Mouse (Mus musculus) CD4-positive, CD25-positive, alpha-beta regulatory T cell, adult 4 months (primary cell): Measurements from ENCODE around the gene Vmn1r56. TPM values are rescaled to one million over a fixed set of nuclear protein-coding genes. Genes with fewer than 3 reads are reported as not detected.
"Not testable (repeated sequence)": the region's sequence is repeated elsewhere in the genome, so short reads cannot be mapped to it uniquely, and the experiment has no call there.

Experiments used
- ATAC-seq: one replicate; pipeline ENCODE4 v1.8.0; 2017
- polyA plus RNA-seq, 2 experiments: library from polyadenylated mRNA; unstranded; fragments of 100-300 nt; shearing (Covaris generic); gene quantifications; one replicate each; pipeline ENCODE4 v1.2.1; 2017

Vmn1r56 gene
- not detected for polyA plus RNA-seq

DNA sequence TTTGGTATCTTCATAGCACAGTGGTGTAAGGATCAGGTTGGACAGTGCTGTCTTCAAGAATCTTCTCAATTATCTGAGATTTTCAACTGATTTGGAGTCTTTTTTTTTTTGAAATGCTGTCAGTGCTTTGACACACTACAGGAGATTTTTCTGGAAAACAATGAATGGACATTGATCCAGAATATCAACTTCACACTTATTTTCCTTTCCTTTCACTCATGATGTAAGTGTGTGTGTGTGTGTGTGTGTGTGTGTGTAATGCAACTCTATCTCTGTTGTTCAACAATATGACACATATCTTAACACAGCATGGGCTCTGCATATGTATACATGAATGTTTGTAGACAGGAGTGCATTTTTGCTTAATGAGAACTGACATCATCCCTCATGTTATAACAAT, at the start of gene Vmn1r56:
TSS of gene Vmn1r56 (minus strand) at position 101 of the 400 bp plus-strand sequence.
- not testable (repeated sequence) for ATAC-seq

DNA sequence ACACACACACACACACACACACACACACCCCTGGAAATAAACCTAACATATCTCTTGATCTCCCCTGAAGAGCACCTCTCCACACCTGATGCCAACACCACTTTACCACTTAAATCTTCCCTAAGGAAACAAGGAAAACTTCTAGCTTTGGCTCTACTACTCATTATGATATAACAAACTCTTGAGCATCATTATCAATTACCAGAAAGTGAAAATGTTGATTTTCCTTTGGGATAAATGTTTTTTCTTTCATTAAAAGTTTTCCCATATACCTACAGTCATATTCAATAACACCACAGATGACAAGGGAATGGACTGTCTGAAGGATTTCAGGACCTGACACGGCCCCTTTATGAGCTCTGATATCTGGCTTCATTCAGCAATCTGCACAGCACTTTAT, 21.6 kb upstream of the Vmn1r56 start, which contains the start of gene Vmn1r57:
TSS of gene Vmn1r57 (plus strand) at position 301 of the 400 bp plus-strand sequence.
- ATAC-seq, result not testable (repeated sequence)

DNA sequence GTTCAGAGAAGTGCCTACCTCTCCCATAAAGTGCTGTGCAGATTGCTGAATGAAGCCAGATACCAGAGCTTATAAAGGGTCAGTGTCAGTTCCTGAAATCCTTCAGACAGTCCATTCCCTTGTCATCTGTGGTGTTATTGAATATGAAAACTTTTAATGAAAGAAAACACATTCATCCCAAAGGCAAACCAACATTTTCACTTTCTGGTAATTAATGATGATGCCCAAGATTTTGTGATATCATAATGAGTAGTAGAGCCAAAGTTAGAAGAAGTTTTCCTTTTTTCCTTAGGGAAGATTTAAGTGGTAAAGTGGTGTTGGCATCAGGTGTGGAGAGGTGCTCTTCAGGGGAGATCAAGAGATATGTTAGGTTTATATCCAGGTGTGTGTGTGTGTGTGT, 47.0 kb downstream of the Vmn1r56 start, which contains the start of gene Vmn1r55:
TSS of gene Vmn1r55 (minus strand) at position 101 of the 400 bp plus-strand sequence.
- not testable (repeated sequence) for ATAC-seq

Other genes starting within 250 kb of the Vmn1r56 start
- not detected for gene Sbk2, start 232.3 kb downstream of the Vmn1r56 start, polyA plus RNA-seq
- not detected for gene Sbk3, start 225.6 kb downstream of the Vmn1r56 start, polyA plus RNA-seq
- gene Zfp579, start 200.6 kb downstream of the Vmn1r56 start, polyA plus RNA-seq, result 1 to 10 TPM; 3.6 to 6.4 TPM
- 10 to 100 TPM; 44.1 to 45.4 TPM for gene Zfp524, start 182.3 kb downstream of the Vmn1r56 start, polyA plus RNA-seq
- 10 to 100 TPM in 1 of 2 experiments, 1 to 10 TPM in 1; 9.5 to 12.0 TPM for gene Fiz1, start 182.1 kb downstream of the Vmn1r56 start, polyA plus RNA-seq
- gene Gm44973, start 181.3 kb downstream of the Vmn1r56 start, polyA plus RNA-seq, result 1 to 10 TPM; 7.9 to 8.9 TPM
- gene Zfp865, start 176.4 kb downstream of the Vmn1r56 start, polyA plus RNA-seq, result 10 to 100 TPM in 1 of 2 experiments, 1 to 10 TPM in 1; 3.5 to 12.3 TPM
- gene Ccdc106, start 176.2 kb downstream of the Vmn1r56 start, polyA plus RNA-seq, result under 1 TPM in 1 of 2 experiments, not detected in 1; 0.58 TPM
- gene 4632433K11Rik, start 162.6 kb downstream of the Vmn1r56 start, polyA plus RNA-seq, result not detected
- 1 to 10 TPM; 4.5 to 9.3 TPM for gene Zfp784, start 158.3 kb downstream of the Vmn1r56 start, polyA plus RNA-seq
- gene Zfp580, start 145.2 kb downstream of the Vmn1r56 start, polyA plus RNA-seq, result under 1 TPM in 1 of 2 experiments, not detected in 1; 0.69 TPM
- 10 to 100 TPM; 27.5 to 28.2 TPM for gene U2af2, start 134.6 kb downstream of the Vmn1r56 start, polyA plus RNA-seq
- gene Epn1, start 116.5 kb downstream of the Vmn1r56 start, polyA plus RNA-seq, result 1 to 10 TPM; 4.0 to 7.2 TPM
- gene Rfpl4, start 79.8 kb downstream of the Vmn1r56 start, polyA plus RNA-seq, result under 1 TPM in 1 of 2 experiments, not detected in 1; 0.51 TPM
- gene Rasl2-9, start 70.8 kb downstream of the Vmn1r56 start, polyA plus RNA-seq, result under 1 TPM in 1 of 2 experiments, not detected in 1; 0.44 TPM
- gene Vmn1r55, start 47.1 kb downstream of the Vmn1r56 start, polyA plus RNA-seq, result under 1 TPM in 1 of 2 experiments, not detected in 1; 0.08 TPM
- not detected for gene Vmn1r57, start 21.7 kb upstream of the Vmn1r56 start, polyA plus RNA-seq
- not detected for gene Gm5065, start 153.8 kb upstream of the Vmn1r56 start, polyA plus RNA-seq
- gene Nlrp2, start 154.3 kb upstream of the Vmn1r56 start, polyA plus RNA-seq, result not detected
- gene Vmn1r58, start 216.6 kb upstream of the Vmn1r56 start, polyA plus RNA-seq, result under 1 TPM in 1 of 2 experiments, not detected in 1; 0.11 TPM